Mouse (Mus musculus) heart, embryonic 16.5 days (tissue): ENCODE data around the gene Ssbp2. TPM values are rescaled to one million over a fixed set of nuclear protein-coding genes. Genes with fewer than 3 reads are reported as not detected.
A peak's percentile ranks its signal among the peaks of the same experiment; 100 is the strongest.

Experiments
- ATAC-seq: fragments of 200-750 bp; cut with Nextera tagmentation; replicated peaks from 2 replicates; pipeline ENCODE4 v1.8.0; 2017; ENCODE audit warnings: moderate number of reproducible peaks; ENCODE audit not compliant: insufficient read depth, low FRiP score; ENCODE audit errors: extremely low read depth
- H3K27ac ChIP-seq: fragments of 300-500 bp; sonication (generic); 2 replicates; pipeline ENCODE4 v1.5.1; 2014; ENCODE audit warnings: mild to moderate bottlenecking, low read length, control low read depth, moderate library complexity
- H3K27me3 ChIP-seq: fragments of 300-500 bp; sonication (generic); 2 replicates; pipeline ENCODE4 v1.6.1; 2014; ENCODE audit warnings: low read length, mixed read lengths; ENCODE audit not compliant: control insufficient read depth, insufficient read depth
- H3K36me3 ChIP-seq: fragments of 300-500 bp; sonication (generic); 2 replicates; pipeline ENCODE4 v1.6.1; 2014; ENCODE audit not compliant: control insufficient read depth, insufficient read depth
- H3K4me1 ChIP-seq: fragments of 300-500 bp; sonication (generic); 2 replicates; pipeline ENCODE4 v1.6.1; 2014; ENCODE audit warnings: low read length, mixed read lengths; ENCODE audit not compliant: control insufficient read depth, insufficient read depth
- H3K4me2 ChIP-seq: fragments of 300-500 bp; sonication (generic); 2 replicates; pipeline ENCODE4 v1.6.1; 2014; ENCODE audit warnings: low read depth, mild to moderate bottlenecking, control low read depth, low read length
- H3K4me3 ChIP-seq: fragments of 300-500 bp; sonication (generic); 2 replicates; pipeline ENCODE4 v1.5.1; 2014; ENCODE audit warnings: mild to moderate bottlenecking, control low read depth, low read length
- H3K9ac ChIP-seq: fragments of 300-500 bp; sonication (generic); 2 replicates; pipeline ENCODE4 v1.6.1; 2014; ENCODE audit warnings: low read length, control low read depth
- H3K9me3 ChIP-seq: fragments of 300-500 bp; sonication (generic); replicated peaks from 2 replicates; pipeline ENCODE4 v1.6.1; 2016; ENCODE audit warnings: low read length; ENCODE audit not compliant: control insufficient read depth
- WGBS: fragments of 180-500 bp; shearing (Covaris S2); extraction: QIAGEN DNeasy Blood & Tissue Kit; methylation state at CpG from one replicate; pipeline ENCODE4 v1.1.7; 2014; 5-methylcytosine and 5-hydroxymethylcytosine counted together
- polyA plus RNA-seq: library from polyadenylated mRNA; unstranded; fragments of >200 nt; fragmentation: Nextera tagmentation; extraction: Ambion mirVana; gene quantifications from 2 replicates; pipeline ENCODE4 v1.2.1, GENCODE M21; 2015

Gene Ssbp2
- polyA plus RNA-seq, 1 experiment from 2014 or later, result 111 TPM

GRCm38 (mm10) chr13:91471566-91471965 lies 11.5 kb downstream of the Ssbp2 start:
- Histone ChIP-seq H3K9me3 (no peaks in the 10 kb centered on the region), H3K4me1 (peaks cover 36% of the 10 kb centered on the region), H3K9ac (no peak overlapping the region), H3K4me3 (no peak overlapping the region), H3K4me2 (no peak overlapping the region), H3K36me3 (no peaks in the 10 kb centered on the region), H3K27ac (no peak overlapping the region), H3K27me3 (no peaks in the 10 kb centered on the region)
- 46% methylated on average over 2 of the region's 2 CpGs for WGBS
- ATAC-seq, result no peak

- Histone ChIP-seq H3K36me3 (no peaks in the 10 kb centered on the region), H3K4me1 (peaks cover 36% of the 10 kb centered on the region), H3K4me2 (no peak overlapping the region), H3K9ac (no peak overlapping the region), H3K27me3 (no peaks in the 10 kb centered on the region), H3K9me3 (no peaks in the 10 kb centered on the region), H3K27ac (peak overlapping the region; percentile 27; the same call in 1 of the 2 replicates), H3K4me3 (no peak overlapping the region)
- 94% methylated on average over 2 of the region's 2 CpGs for WGBS
- ATAC-seq, result no peak
Measured at GRCm38 (mm10) chr13:91471980-91472379, 11.9 kb downstream of the Ssbp2 start.

- peak; percentile 26; the same call in 1 of the 2 replicates for ATAC-seq
- Histone ChIP-seq H3K9ac (peak overlapping the region; percentile 36; the same call in 1 of the 2 replicates), H3K36me3 (no peaks in the 10 kb centered on the region), H3K9me3 (no peaks in the 10 kb centered on the region), H3K4me3 (no peak overlapping the region), H3K4me1 (peaks cover 46% of the 10 kb centered on the region), H3K27me3 (no peaks in the 10 kb centered on the region), H3K4me2 (0 out of 2 replicates have a peak overlapping the region, but pooled peaks have one; percentile 19), H3K27ac (peak overlapping the region; percentile 85)
- WGBS, result 24% methylated on average over 6 of the region's 6 CpGs
Measured at GRCm38 (mm10) chr13:91473527-91473926, 13.4 kb downstream of the Ssbp2 start.

GRCm38 (mm10) chr13:91474027-91474426 lies 13.9 kb downstream of the Ssbp2 start:
- H3K27ac ChIP-seq, result peak overlapping the region; percentile 60
- H3K27me3 ChIP-seq, result no peaks in the 10 kb centered on the region
- ATAC-seq, result no peak
- H3K36me3 ChIP-seq, result no peaks in the 10 kb centered on the region
- H3K4me2 ChIP-seq, result no peak overlapping the region
- WGBS, result 10% methylated on average over 1 of the region's 1 CpGs
- H3K4me1 ChIP-seq, result peaks cover 46% of the 10 kb centered on the region
- no peak overlapping the region for H3K4me3 ChIP-seq
- H3K9ac ChIP-seq, result no peak overlapping the region
- no peaks in the 10 kb centered on the region for H3K9me3 ChIP-seq

GRCm38 (mm10) chr13:91475888-91476287 lies 15.8 kb downstream of the Ssbp2 start:
- no peaks in the 10 kb centered on the region for H3K27me3 ChIP-seq
- no peak for ATAC-seq
- no peak overlapping the region for H3K9ac ChIP-seq
- H3K4me1 ChIP-seq, result peaks cover 46% of the 10 kb centered on the region
- no peak overlapping the region for H3K4me2 ChIP-seq
- H3K4me3 ChIP-seq, result no peak overlapping the region
- no peaks in the 10 kb centered on the region for H3K36me3 ChIP-seq
- H3K9me3 ChIP-seq, result no peaks in the 10 kb centered on the region
- H3K27ac ChIP-seq, result no peak overlapping the region

- peaks cover 42% of the 10 kb centered on the region for H3K4me1 ChIP-seq
- no peak overlapping the region for H3K9ac ChIP-seq
- no peak overlapping the region for H3K4me3 ChIP-seq
- no peak overlapping the region for H3K4me2 ChIP-seq
- H3K9me3 ChIP-seq, result no peaks in the 10 kb centered on the region
- no peaks in the 10 kb centered on the region for H3K36me3 ChIP-seq
- ATAC-seq, result no peak
- 95% methylated on average over 1 of the region's 1 CpGs for WGBS
- H3K27ac ChIP-seq, result no peak overlapping the region
- H3K27me3 ChIP-seq, result no peaks in the 10 kb centered on the region
Measured at GRCm38 (mm10) chr13:91476596-91477100, 16.6 kb downstream of the Ssbp2 start.

- ATAC-seq, result peak; percentile 76
- Histone ChIP-seq H3K9ac (no peak overlapping the region), H3K4me1 (peaks cover 35% of the 10 kb centered on the region), H3K27me3 (no peaks in the 10 kb centered on the region), H3K4me3 (no peak overlapping the region), H3K36me3 (no peaks in the 10 kb centered on the region), H3K27ac (peak overlapping the region; percentile 63), H3K9me3 (no peaks in the 10 kb centered on the region), H3K4me2 (peak overlapping the region; percentile 30)
- WGBS, result 12% methylated on average over 4 of the region's 4 CpGs
Measured at GRCm38 (mm10) chr13:91478011-91478410, 17.9 kb downstream of the Ssbp2 start.

- Histone ChIP-seq H3K36me3 (no peaks in the 10 kb centered on the region), H3K4me1 (0 out of 2 replicates have a peak, but pooled peaks cover 4% of the 10 kb centered on the region), H3K27ac (no peak overlapping the region), H3K27me3 (no peaks in the 10 kb centered on the region), H3K9me3 (no peaks in the 10 kb centered on the region), H3K4me2 (no peak overlapping the region), H3K4me3 (no peak overlapping the region), H3K9ac (no peak overlapping the region)
- no peak for ATAC-seq
- 56% methylated on average over 1 of the region's 1 CpGs for WGBS
Measured at GRCm38 (mm10) chr13:91484303-91484702, 24.2 kb downstream of the Ssbp2 start.

- Histone ChIP-seq H3K9ac (no peak overlapping the region), H3K9me3 (0 out of 2 replicates have a peak, but pooled peaks cover 3% of the 10 kb centered on the region), H3K36me3 (0 out of 2 replicates have a peak, but pooled peaks cover 2% of the 10 kb centered on the region), H3K4me2 (no peak overlapping the region), H3K27ac (no peak overlapping the region), H3K27me3 (no peaks in the 10 kb centered on the region), H3K4me1 (no peaks in the 10 kb centered on the region), H3K4me3 (no peak overlapping the region)
- 78% methylated on average over 4 of the region's 4 CpGs for WGBS
- ATAC-seq, result no peak
Measured at GRCm38 (mm10) chr13:91492133-91492532, 32.0 kb downstream of the Ssbp2 start.
